Mouse (Mus musculus): ENCODE data around the gene Rffl.

DNA sequence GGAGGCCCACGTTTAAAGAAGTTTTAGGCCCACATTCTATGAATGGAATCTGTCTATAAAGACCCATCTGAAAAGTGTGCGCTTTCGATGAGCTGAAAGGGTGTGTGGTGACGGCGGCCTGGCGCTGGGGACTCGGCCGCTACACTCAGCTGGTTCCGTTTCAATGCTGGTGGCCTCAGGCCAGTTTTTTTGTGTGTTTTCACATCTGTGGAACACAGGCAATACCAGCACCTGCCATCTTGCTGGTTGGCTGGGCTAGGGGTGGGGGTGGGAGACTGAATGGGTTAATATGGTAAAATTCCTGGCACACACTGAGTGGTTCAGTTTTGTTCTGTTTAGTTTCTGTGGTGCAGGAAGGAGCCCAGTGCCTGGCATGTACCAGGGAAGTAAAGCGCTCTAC lies 15.0 kb downstream of the Rffl start:
- no peak for TF ChIP-seq CTCF (IDR thresholded peaks at IDR 0.05; ENCODE audit: control insufficient read depth, insufficient read depth, insufficient read length)
- TF ChIP-seq CEBPB (IDR thresholded peaks at IDR 0.05; ENCODE audit: low read depth) = no peak
- no peak for TF ChIP-seq MYOG (IDR thresholded peaks at IDR 0.05; ENCODE audit: control insufficient read depth, extremely low read depth, insufficient read length)
- no peak for TF ChIP-seq USF1 (IDR thresholded peaks at IDR 0.05; ENCODE audit: low read depth)
- TF ChIP-seq MYOD1 (IDR thresholded peaks at IDR 0.05; ENCODE audit: control insufficient read depth, insufficient read length, low read depth) = no peak
- no peak for TF ChIP-seq MAX (IDR thresholded peaks at IDR 0.05)

Measured in C2C12 (cell line).